ENCODE assay signal across 8 mouse cellular contexts in genomic region chr2:155073978-155074765, GRCm38 (mm10). TPM values are rescaled to one million over a fixed set of nuclear protein-coding genes. Genes with fewer than 3 reads are reported as not detected.
DNase-seq lines count a peak whose midpoint lies in the region; ATAC-seq and TF ChIP-seq lines count a peak whose summit lies in the region.

Gene Ahcy (minus strand): TSS chr2:155074497.

- no peak for TF ChIP-seq RAD21 in CH12.LX (IDR thresholded peaks at IDR 0.05; ENCODE audit: low read depth, low read length)

- H3K79me2 ChIP-seq in CH12.LX (replicated peaks; ENCODE audit: control insufficient read depth, extremely low read depth, insufficient read depth, poor library complexity, severe bottlenecking): peaks cover 48% of the 10 kb centered on the region

- H3K27me3 ChIP-seq in CH12.LX (replicated peaks): no peaks in the 10 kb centered on the region
- no peaks in the 10 kb centered on the region for H3K27me3 ChIP-seq in forebrain, embryonic 12.5 days
- H3K27me3 ChIP-seq in heart, postnatal 0 days (ENCODE audit: control insufficient read depth, insufficient read depth, low read length): no peaks in the 10 kb centered on the region
- peaks cover 3% of the 10 kb centered on the region; the same call in 1 of the 2 replicates for H3K27me3 ChIP-seq in liver, embryonic 16.5 days (ENCODE audit: control insufficient read depth, insufficient read depth, low read depth, low read length)
- no peaks in the 10 kb centered on the region for H3K27me3 ChIP-seq in neural tube, embryonic 13.5 days
- no peaks in the 10 kb centered on the region for H3K27me3 ChIP-seq in testis, adult 2 months (ENCODE audit: control insufficient read depth, insufficient read depth, low read length)

- H3K4me3 ChIP-seq in CH12.LX (replicated peaks in 1 of 3; ENCODE audit: low read depth in 2 of 3, low read length in 2 of 3, poor library complexity in 1 of 3): peak within 1 kb of the TSS; percentile 69 to 83 (median 76)
- H3K4me3 ChIP-seq in forebrain, embryonic 12.5 days (replicated peaks): peak within 1 kb of the TSS; percentile 56
- H3K4me3 ChIP-seq in heart, postnatal 0 days (ENCODE audit: low read depth, low read length): peak within 1 kb of the TSS; percentile 86
- peak within 1 kb of the TSS; percentile 83 for H3K4me3 ChIP-seq in liver, embryonic 16.5 days (ENCODE audit: low read depth, low read length)
- H3K4me3 ChIP-seq in neural tube, embryonic 13.5 days: peak within 1 kb of the TSS; percentile 64
- H3K4me3 ChIP-seq in testis, adult 2 months (ENCODE audit: control insufficient read depth, low read depth, low read length): peak within 1 kb of the TSS; percentile 82

- H3K27ac ChIP-seq in CH12.LX (ENCODE audit: insufficient read depth, low read depth): peak within 1 kb of the TSS; percentile 86
- peak within 1 kb of the TSS; percentile 76 for H3K27ac ChIP-seq in forebrain, embryonic 12.5 days
- H3K27ac ChIP-seq in heart, postnatal 0 days (ENCODE audit: low read depth): peak within 1 kb of the TSS; percentile 67
- peak within 1 kb of the TSS; percentile 82 for H3K27ac ChIP-seq in liver, embryonic 16.5 days (ENCODE audit: low read length)
- H3K27ac ChIP-seq in neural tube, embryonic 13.5 days (replicated peaks): peak within 1 kb of the TSS; percentile 88
- peak within 1 kb of the TSS; percentile 75 for H3K27ac ChIP-seq in testis, adult 2 months (ENCODE audit: control insufficient read depth, insufficient read depth, low read depth, low read length)

- ATAC-seq in forebrain, embryonic 12.5 days (ENCODE audit: low FRiP score): peak; percentile 95
- ATAC-seq in heart, postnatal 0 days (ENCODE audit: insufficient read depth, low read depth): peak; percentile 94
- peak; percentile 90 for ATAC-seq in liver, embryonic 16.5 days (ENCODE audit: low read depth)
- ATAC-seq in neural tube, embryonic 13.5 days (ENCODE audit: low read depth): peak; percentile 96

- H3K4me1 ChIP-seq in CH12.LX (ENCODE audit: control insufficient read depth in 1 of 2, insufficient read depth in 2 of 2): peaks cover 9 to 35% of the 10 kb centered on the region in 2 experiments; a peak in 3 of 4 replicates
- H3K4me1 ChIP-seq in forebrain, embryonic 12.5 days: peaks cover 24% of the 10 kb centered on the region
- H3K4me1 ChIP-seq in heart, postnatal 0 days (ENCODE audit: control insufficient read depth, insufficient read depth): peaks cover 15% of the 10 kb centered on the region
- H3K4me1 ChIP-seq in liver, embryonic 16.5 days (ENCODE audit: control insufficient read depth, low read depth, low read length): peaks cover 34% of the 10 kb centered on the region
- peaks cover 26% of the 10 kb centered on the region for H3K4me1 ChIP-seq in neural tube, embryonic 13.5 days (replicated peaks)
- H3K4me1 ChIP-seq in testis, adult 2 months (ENCODE audit: control insufficient read depth, insufficient read depth, low read length): peaks cover 8% of the 10 kb centered on the region

- dilution Hi-C loops in CH12.LX (cut with MboI; ENCODE audit: extremely low pct_ligation_motif_present, extremely low pct_unique_long_range_greater_than_20kb, low sequenced_read_pairs): no loop called here

- TF ChIP-seq POLR2A in CH12.LX (IDR thresholded peaks at IDR 0.05; ENCODE audit: low read depth, low read length): peak; percentile 98
- peak; percentile 31; the same call in 1 of the 2 replicates for TF ChIP-seq POLR2A in testis, adult 2 months (IDR thresholded peaks at IDR 0.05; ENCODE audit: control insufficient read depth, low read depth, low read length)

- H3K36me3 ChIP-seq in CH12.LX (replicated peaks in 1 of 2; ENCODE audit: control insufficient read depth in 1 of 2, insufficient read depth in 1 of 2, low read length in 1 of 2): peaks cover 0 to 15% of the 10 kb centered on the region in 2 experiments
- no peaks in the 10 kb centered on the region for H3K36me3 ChIP-seq in forebrain, embryonic 12.5 days (replicated peaks)
- no peaks in the 10 kb centered on the region for H3K36me3 ChIP-seq in heart, postnatal 0 days (replicated peaks; ENCODE audit: control insufficient read depth, insufficient read depth, low read length)
- no peaks in the 10 kb centered on the region for H3K36me3 ChIP-seq in liver, embryonic 16.5 days (ENCODE audit: control insufficient read depth, insufficient read depth)
- no peaks in the 10 kb centered on the region for H3K36me3 ChIP-seq in neural tube, embryonic 13.5 days
- H3K36me3 ChIP-seq in testis, adult 2 months (ENCODE audit: control insufficient read depth, insufficient read depth, low read length): no peaks in the 10 kb centered on the region

- TF ChIP-seq EP300 in CH12.LX (IDR thresholded peaks at IDR 0.05; ENCODE audit: low read length): no peak
- 0 out of 2 replicates have a peak, but pooled peaks have one; percentile 16 for TF ChIP-seq EP300 in heart, postnatal 0 days (IDR thresholded peaks at IDR 0.05; ENCODE audit: low read depth)

- under 1% methylated on average over 56 of the region's 56 CpGs for WGBS in forebrain, embryonic 12.5 days
- under 1% methylated on average over 56 of the region's 56 CpGs for WGBS in heart, postnatal 0 days
- under 1% methylated on average over 56 of the region's 56 CpGs for WGBS in liver, embryonic 16.5 days (ENCODE audit: insufficient replicate concordance)
- WGBS in neural tube, embryonic 13.5 days: 0% methylated on average over 56 of the region's 56 CpGs

- H3K4me2 ChIP-seq in CH12.LX (ENCODE audit: insufficient read depth, low read depth, poor library complexity, severe bottlenecking): peak within 1 kb of the TSS; percentile 80
- peak within 1 kb of the TSS; percentile 63 for H3K4me2 ChIP-seq in forebrain, embryonic 12.5 days
- H3K4me2 ChIP-seq in heart, postnatal 0 days (ENCODE audit: low read depth, low read length): peak within 1 kb of the TSS; percentile 88
- peak within 1 kb of the TSS; percentile 91 for H3K4me2 ChIP-seq in liver, embryonic 16.5 days (ENCODE audit: low read depth, low read length)
- peak within 1 kb of the TSS; percentile 61 for H3K4me2 ChIP-seq in neural tube, embryonic 13.5 days

- in situ Hi-C loops in CH12.LX (cut with MboI; ENCODE audit: low pct_ligation_motif_present, low pct_unique_long_range_greater_than_20kb, low sequenced_read_pairs): no loop called here

- no peak for TF ChIP-seq CTCF in CH12.LX (conservative IDR thresholded peaks at IDR 0.05 in 1 of 2, IDR thresholded peaks at IDR 0.05 in 1 of 2; ENCODE audit: low read depth in 2 of 2, low read length in 2 of 2)
- TF ChIP-seq CTCF in heart, postnatal 0 days (IDR thresholded peaks at IDR 0.05; ENCODE audit: low read depth): no peak
- TF ChIP-seq CTCF in testis, adult 2 months (IDR thresholded peaks at IDR 0.05; ENCODE audit: control insufficient read depth, insufficient read depth, insufficient replicate concordance, low read depth, low read length): no peak

- DNase-seq in CH12.LX (ENCODE audit: extremely low read depth): peak; percentile 91
- peak; percentile 88 for DNase-seq in c-Kit-positive CD71-positive TER-119-negative erythroid progenitor cells, embryonic 14.5 days (ENCODE audit: low read depth)
- DNase-seq in heart, postnatal 0 days (ENCODE audit: low spot score): peak; percentile 90
- peak; percentile 91 to 95 for DNase-seq in kidney, postnatal 4 days

- H3K9me3 ChIP-seq in CH12.LX (replicated peaks; ENCODE audit: low read length): no peaks in the 10 kb centered on the region
- H3K9me3 ChIP-seq in forebrain, embryonic 12.5 days: no peaks in the 10 kb centered on the region
- H3K9me3 ChIP-seq in heart, postnatal 0 days (replicated peaks; ENCODE audit: control insufficient read depth, low read length): no peaks in the 10 kb centered on the region
- H3K9me3 ChIP-seq in liver, embryonic 16.5 days (replicated peaks; ENCODE audit: control insufficient read depth, low read length): no peaks in the 10 kb centered on the region
- no peaks in the 10 kb centered on the region for H3K9me3 ChIP-seq in neural tube, embryonic 13.5 days

- H3K9ac ChIP-seq in CH12.LX (ENCODE audit: insufficient read depth, low read depth): peak within 1 kb of the TSS; percentile 91
- peak within 1 kb of the TSS; percentile 62 for H3K9ac ChIP-seq in forebrain, embryonic 12.5 days
- peak within 1 kb of the TSS; percentile 65 for H3K9ac ChIP-seq in heart, postnatal 0 days (replicated peaks; ENCODE audit: low read depth, low read length)
- peak within 1 kb of the TSS; percentile 89 for H3K9ac ChIP-seq in liver, embryonic 16.5 days (ENCODE audit: low read depth, low read length)
- peak within 1 kb of the TSS; percentile 82 for H3K9ac ChIP-seq in neural tube, embryonic 13.5 days

TF ChIP-seq in CH12.LX, 34 proteins besides CTCF, POLR2A, EP300 and RAD21 (continues in another document):
- peak; percentile 86; the same call in 1 of the 2 replicates for TF ChIP-seq KAT2A (IDR thresholded peaks at IDR 0.05; ENCODE audit: insufficient replicate concordance, low read length)
- peak; percentile 96 for TF ChIP-seq TBP (conservative IDR thresholded peaks at IDR 0.05; ENCODE audit: low read depth, low read length)
- TF ChIP-seq MXI1 (IDR thresholded peaks at IDR 0.05; ENCODE audit: low read depth, low read length): peak; percentile 93
- TF ChIP-seq NRF1 (IDR thresholded peaks at IDR 0.05; ENCODE audit: low read depth, low read length): peak; percentile 63
- TF ChIP-seq PAX5 (IDR thresholded peaks at IDR 0.05; ENCODE audit: low read length): no peak
- peak; percentile 76 for TF ChIP-seq SIN3A (IDR thresholded peaks at IDR 0.05; ENCODE audit: low read length)
- TF ChIP-seq MAX (IDR thresholded peaks at IDR 0.05; ENCODE audit: low read length): peak; percentile 75
- peak; percentile 47; the same call in 1 of the 2 replicates for TF ChIP-seq IRF4 (IDR thresholded peaks at IDR 0.05; ENCODE audit: low read depth, low read length)
- TF ChIP-seq NELFE (IDR thresholded peaks at IDR 0.05; ENCODE audit: low read depth, low read length): peak; percentile 91
- TF ChIP-seq ZMIZ1 (IDR thresholded peaks at IDR 0.05; ENCODE audit: low read depth, low read length): peak; percentile 90
- peak; percentile 69 for TF ChIP-seq ELF1 (IDR thresholded peaks at IDR 0.05; ENCODE audit: low read depth, low read length)
- TF ChIP-seq MYC (IDR thresholded peaks at IDR 0.05; ENCODE audit: low read depth, low read length): peak; percentile 78
- no peak for TF ChIP-seq JUND (conservative IDR thresholded peaks at IDR 0.05; ENCODE audit: low read depth, low read length)

RNA-seq across cellular contexts. Expression of gene Ahcy, which starts in this region (rescaled TPM):
- total RNA-seq in CH12.LX (2012; rRNA removed) (514 and 556 TPM in 2 replicates), CH12.LX (2014; rRNA removed) (529 and 543 TPM in 2 replicates)
- 364 and 444 TPM in 2 replicates for polyA plus RNA-seq in CH12.LX (2012; ENCODE audit: insufficient read length, low read depth)
- polyA plus RNA-seq in forebrain, embryonic 12.5 days (2016; fragmentation: Nextera tagmentation; extraction: Ambion mirVana): 61.2 and 62.6 TPM in 2 replicates
- 52.2 and 91.8 TPM in 2 replicates for total RNA-seq in heart, postnatal 0 days (2014; rRNA removed; ENCODE audit: low replicate concordance)
- 18.7 and 18.9 TPM in 2 replicates for polyA plus RNA-seq in heart, postnatal 0 days (2015; fragmentation: Nextera tagmentation; extraction: Ambion mirVana)
- 69.8 and 77.7 TPM in 2 replicates for polyA plus RNA-seq in liver, embryonic 16.5 days (2015; fragmentation: Nextera tagmentation; extraction: Ambion mirVana)
- 31.6 and 35.5 TPM in 2 replicates for polyA plus RNA-seq in neural tube, embryonic 13.5 days (2015; fragmentation: Nextera tagmentation; extraction: Ambion mirVana)
- 28.3 and 30.3 TPM in 2 replicates for polyA plus RNA-seq in testis, adult 2 months (2012; rRNA removed)

Comparison
In these comparisons a context has a peak if more than half of its experiments do, and no peak if none do; other contexts are left out.
1. Peak in every context shown above with its lines: DNase-seq, ATAC-seq, H3K4me3 ChIP-seq and H3K27ac ChIP-seq.